Mouse (Mus musculus) heart, adult 10 weeks (tissue): ENCODE data around the gene Nme1. TPM values are rescaled to one million over a fixed set of nuclear protein-coding genes. Genes with fewer than 3 reads are reported as not detected.

ENCODE experiments used
- polyA plus RNA-seq: library from polyadenylated mRNA; stranded (reverse); fragments of 350-450 nt; fragmentation: Illumina TruSeq; extraction: RNeasy Lipid Tissue Mini Kit (QIAGEN cat#74804); gene quantifications from one replicate; pipeline ENCODE4 v1.2.3, GENCODE M21; 2014; ENCODE audit warnings: low read depth, low replicate concordance

The Nme1 gene
- polyA plus RNA-seq, result 27.9 TPM

GRCm38 (mm10) chr11:93968005-93968847 lies at the start of gene Nme1, which contains the start of gene Gm20390:
Gene Nme1, minus strand, starts transcription at chr11:93968521.
Gene Gm20390, minus strand, starts transcription at chr11:93968293.

GRCm38 (mm10) chr11:93995720-93996305 lies 27.5 kb upstream of the Nme1 start, which contains the start of gene Spag9:
Gene Spag9, plus strand, starts transcription at chr11:93996091.

GRCm38 (mm10) chr11:93956159-93956558 lies 12.2 kb downstream of the Nme1 start, which contains the start of gene Nme2:
Gene Nme2, minus strand, starts transcription at chr11:93956259.

Other genes with a start within 250 kb of the Nme1 start
- gene Utp18, start 82.8 kb downstream of the Nme1 start, polyA plus RNA-seq, result 6.9 TPM
- 10.7 TPM for gene Mbtd1, start 82.7 kb downstream of the Nme1 start, polyA plus RNA-seq
- gene Nme2, start 12.3 kb downstream of the Nme1 start, polyA plus RNA-seq, result 1,035 TPM
- gene Gm20390, start 228 bp downstream of the Nme1 start, polyA plus RNA-seq, result 24.6 TPM
- gene Spag9, start 27.6 kb upstream of the Nme1 start, polyA plus RNA-seq, result 83.2 TPM
- 50.0 TPM for gene Tob1, start 242.9 kb upstream of the Nme1 start, polyA plus RNA-seq